Mouse (Mus musculus) gastrocnemius, postnatal 36 days (tissue): ENCODE data around the gene Ankrd39. TPM values are rescaled to one million over a fixed set of nuclear protein-coding genes. Genes with fewer than 3 reads are reported as not detected.

Source experiments
- DNase-seq, 2 experiments: peaks; one replicate each; pipeline ENCODE4 v3.0.0; 2022
- intact Hi-C: fragments of 180-260 bp; cut with DNase I; formaldehyde crosslinking; loops from one replicate; pipeline ENCODE4 v1.15.1; 2025
- total RNA-seq, 2 experiments: library from RNA; stranded (reverse); gene quantifications; 2 replicates each; pipeline ENCODE4 v1.2.3; 2021

Ankrd39 gene
- total RNA-seq, 2 experiments from 2014 or later, result 7.8 to 8.5 TPM

DNA sequence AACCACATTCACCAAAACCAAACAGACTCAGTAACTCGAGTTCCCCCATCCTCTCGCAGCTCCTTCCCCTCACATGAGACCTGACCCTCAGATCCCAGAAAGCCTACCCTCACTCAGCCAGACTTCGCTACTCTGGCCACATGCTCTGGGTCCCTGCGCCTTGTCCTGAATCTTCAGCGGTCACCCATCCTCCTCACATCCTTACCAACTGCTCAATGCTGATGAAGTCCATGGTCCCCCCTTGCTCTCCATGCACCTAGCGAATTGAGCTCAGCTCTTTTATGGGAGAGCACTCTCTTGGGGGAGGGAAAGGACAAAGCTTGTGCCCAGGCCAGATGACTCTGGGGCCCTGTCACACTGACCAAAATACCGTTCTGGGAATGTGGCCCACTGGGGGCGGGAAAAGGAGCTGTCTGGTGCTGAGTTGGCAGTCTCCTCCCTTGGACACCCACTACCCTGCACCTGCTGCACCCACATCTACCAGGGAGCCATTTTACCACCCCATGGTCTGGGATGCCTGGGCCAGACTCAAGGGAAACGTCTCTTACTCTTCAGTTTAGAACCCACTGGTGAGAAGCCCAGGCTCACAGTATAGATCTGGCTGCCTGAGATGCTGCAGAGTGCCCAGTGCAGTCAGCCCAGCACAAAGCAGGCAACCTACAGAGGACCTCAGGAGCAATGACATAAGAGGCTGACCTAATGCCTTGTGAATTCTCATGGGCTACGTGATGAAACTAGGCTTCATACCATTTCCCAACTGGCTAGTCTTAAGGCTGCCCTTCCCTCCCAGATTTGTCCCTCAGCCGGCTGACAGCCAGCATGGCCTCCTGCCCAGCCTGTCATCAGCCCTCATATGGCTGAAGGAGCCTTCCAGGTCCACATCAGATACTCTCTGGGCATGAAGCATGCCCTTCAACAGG, 11.5 kb downstream of the Ankrd39 start:
- intact Hi-C loops, result no loop called here
- DNase-seq, result peak; percentile 76 to 79

DNA sequence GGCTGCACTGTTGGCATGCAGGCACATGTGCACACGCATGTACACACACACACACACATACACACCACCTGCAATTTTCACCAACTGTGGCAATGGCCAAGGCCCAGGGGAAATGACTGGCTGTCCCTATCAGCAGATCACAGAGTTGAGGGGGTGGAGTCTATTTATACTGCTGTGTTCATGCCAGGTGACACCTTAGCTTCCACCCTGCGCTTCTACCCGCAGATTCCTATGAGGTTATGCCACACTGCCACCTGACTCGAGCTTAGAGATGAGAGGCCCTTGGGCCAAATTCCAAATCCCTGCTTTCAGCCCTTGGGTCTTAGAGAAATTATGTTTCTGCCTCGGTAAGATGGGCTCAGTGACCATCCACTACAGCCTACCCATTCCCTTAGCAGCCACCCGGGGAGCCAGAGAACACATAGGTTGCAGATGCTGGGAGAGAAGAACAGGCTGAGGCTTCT, 12.6 kb downstream of the Ankrd39 start:
- intact Hi-C loops, result no loop called here
- no peak for DNase-seq

DNA sequence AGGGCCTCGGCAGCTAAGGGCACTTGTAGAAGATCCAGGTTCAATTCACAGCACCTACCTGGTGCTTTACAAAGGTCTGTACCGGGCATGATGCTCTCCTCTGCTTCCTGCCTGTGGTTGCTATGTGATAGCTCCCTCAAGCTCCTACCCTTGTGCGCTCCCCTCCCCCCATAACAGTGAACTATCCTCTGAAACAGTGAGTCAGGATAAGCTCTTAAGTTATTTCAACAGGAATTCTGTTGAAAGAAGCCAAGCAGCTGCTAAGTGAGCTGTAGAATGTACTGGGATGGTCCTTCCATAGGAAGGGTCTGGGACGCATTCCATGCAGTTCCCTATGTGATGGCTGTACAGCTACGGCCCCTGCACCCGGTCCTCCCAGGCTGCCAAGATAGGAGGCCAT, 13.7 kb downstream of the Ankrd39 start:
- intact Hi-C loops, result no loop called here
- DNase-seq, result no peak

DNA sequence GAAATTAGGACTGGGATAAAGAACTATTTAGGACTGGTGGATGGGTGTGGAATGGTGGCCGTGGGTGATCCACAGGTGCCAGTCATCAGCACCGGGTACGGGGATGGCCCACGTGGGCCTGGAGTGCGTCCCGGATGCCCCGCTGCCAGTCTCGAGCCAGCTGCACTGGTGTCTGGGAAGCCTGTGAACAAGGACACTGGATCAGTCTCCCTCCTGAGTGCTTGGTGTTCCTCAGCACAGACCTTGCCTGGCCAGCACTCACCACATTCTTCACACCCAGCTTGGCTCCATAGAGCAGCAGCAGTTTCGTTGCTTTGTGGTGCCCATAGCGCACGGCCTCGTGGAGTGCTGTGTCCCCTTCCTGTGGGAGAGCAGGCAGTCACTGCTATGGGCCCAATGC, 15.8 kb downstream of the Ankrd39 start:
- intact Hi-C loops, result no loop called here
- no peak for DNase-seq

DNA sequence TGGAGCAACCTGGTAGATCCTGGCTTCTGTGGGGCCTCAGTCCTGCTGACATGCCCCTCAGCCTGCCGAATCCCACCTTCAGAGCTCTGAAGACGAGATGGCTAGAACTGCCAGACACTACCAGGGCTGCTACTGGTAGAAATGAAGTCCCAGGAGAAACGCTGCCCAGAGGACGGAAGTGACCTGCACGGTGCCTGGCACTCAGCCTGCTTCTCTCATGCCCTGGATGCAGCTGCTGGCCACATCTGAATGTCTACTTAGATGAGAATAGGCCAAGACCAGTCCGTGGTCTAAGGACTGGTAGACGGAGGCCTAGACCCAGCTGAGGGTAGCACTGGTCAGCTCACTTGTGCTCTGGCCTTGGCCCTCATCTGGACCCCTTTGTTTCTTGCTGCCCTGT, 16.3 kb downstream of the Ankrd39 start:
- intact Hi-C loops, result no loop called here
- DNase-seq, result no peak

DNA sequence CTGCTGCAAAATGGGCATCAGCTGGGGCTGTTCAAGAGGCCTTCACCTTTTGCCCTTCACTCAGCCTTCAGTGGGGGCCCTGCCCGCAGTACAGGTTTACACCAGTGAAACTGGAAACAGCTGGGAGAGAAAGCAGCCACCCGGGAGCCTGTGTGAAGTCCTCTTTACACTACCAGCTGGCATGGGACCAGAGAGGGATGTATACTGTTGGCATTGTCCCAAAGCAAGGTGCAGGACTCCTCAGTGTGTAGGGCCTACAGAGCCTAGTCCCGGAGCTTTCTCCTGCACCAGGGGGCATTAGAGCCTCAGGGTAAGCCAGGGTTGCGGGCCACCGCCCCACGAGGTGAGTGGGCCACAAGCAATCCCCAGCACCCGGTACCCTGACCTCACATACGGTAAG, 16.8 kb downstream of the Ankrd39 start:
- intact Hi-C loops, result no loop called here
- DNase-seq, result no peak

DNA sequence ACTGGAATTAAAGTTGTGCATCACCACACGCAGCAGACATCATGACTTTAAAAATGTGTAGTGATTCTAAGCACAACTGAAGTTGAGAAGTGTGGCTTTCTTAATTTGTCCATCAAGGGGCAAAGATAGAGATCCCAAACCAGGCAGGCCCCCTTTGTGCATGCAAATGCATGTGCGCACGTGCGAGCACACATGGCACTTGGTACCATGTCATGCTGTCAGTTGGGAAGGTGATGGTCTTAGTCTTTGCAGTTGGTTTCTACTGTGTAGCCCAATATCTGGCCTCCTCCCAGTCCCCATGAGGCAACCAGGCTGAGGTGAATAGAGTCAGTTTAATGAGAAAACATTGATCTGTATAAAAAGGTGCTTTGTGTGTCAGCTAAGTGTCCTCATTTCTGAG, 17.4 kb downstream of the Ankrd39 start:
- intact Hi-C loops, result no loop called here
- no peak for DNase-seq

DNA sequence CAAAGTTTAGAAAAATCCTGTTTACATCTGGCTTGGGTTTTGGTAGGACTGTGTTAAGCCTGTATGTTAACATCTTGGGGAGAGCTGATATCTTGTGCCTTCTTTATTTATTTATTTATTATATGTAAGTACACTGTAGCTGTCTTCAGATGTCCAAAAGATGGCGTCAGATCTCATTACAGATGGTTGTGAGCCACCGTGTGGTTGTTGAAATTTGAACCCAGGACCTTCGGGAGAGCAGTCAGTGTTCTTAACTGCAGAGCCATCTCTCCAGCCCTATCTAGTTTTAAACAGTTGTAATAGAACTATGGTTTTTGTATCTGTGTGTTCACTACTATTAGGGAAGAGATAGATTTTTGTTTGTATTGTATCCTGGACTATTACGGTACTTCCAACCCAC, 18.0 kb downstream of the Ankrd39 start:
- intact Hi-C loops, result no loop called here
- no peak for DNase-seq

DNA sequence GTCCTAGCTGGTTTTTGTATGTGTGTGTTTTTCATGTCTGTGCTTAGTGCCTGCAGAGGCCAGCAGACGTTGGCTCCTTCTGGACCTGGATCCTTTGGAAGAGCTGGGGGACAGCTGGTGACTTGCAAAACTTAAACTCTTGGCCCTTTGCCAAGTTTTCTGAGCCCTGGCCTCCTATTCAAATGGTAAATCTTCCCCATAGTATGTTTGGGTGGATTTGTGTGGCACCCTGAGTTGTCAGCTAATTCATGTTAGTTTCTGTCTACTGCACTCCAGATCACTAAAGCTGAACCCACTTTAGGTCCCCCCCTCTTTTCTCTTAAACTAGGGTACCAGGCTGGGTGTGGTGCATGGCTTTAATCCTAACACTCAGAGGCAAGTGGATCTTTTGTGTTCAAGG, 18.9 kb downstream of the Ankrd39 start:
- no peak for DNase-seq
- intact Hi-C loops, result no loop called here

DNA sequence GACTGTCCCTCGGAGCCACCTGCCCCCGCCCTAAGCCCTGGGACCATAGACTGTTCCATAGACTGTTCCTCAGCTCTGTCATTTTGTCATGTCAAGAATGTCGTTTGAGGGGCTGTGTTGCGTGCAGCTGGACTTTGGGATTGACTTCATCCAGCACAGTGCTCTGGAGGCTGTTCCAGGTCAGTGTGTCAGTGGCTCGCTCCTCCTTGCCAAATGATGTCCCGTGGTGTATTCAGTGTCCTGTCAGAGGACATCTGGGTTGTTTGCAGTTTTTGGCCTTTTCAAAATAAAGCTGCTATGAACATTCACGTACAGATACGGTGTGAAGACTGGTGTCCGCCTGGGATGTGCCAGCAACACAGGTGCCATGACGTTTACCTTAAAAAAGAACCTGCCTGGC, 20.3 kb downstream of the Ankrd39 start:
- intact Hi-C loops, result no loop called here
- peak in 1 of 2 experiments; percentile 13 for DNase-seq

DNA sequence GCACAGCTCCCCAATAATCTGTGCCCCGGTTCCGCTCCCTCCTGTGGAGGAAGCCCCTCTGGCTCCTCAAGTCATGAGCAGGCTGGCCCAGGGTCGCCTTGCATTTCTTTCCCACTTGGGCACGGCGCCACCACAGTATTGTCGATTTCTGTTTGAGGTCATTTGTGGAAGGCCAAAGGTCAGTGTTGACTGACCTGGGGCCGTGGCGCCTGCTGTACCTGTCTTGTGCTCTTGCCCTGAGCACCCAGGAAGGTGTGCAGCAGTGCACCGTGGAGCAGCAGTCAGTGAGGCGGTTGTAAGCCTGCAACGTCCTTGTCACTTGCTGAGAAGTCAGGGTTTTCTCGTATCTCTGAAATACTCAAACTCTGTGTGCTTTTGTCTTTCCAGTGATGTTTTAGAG, 21.5 kb downstream of the Ankrd39 start:
- DNase-seq, result no peak
- intact Hi-C loops, result no loop called here

DNA sequence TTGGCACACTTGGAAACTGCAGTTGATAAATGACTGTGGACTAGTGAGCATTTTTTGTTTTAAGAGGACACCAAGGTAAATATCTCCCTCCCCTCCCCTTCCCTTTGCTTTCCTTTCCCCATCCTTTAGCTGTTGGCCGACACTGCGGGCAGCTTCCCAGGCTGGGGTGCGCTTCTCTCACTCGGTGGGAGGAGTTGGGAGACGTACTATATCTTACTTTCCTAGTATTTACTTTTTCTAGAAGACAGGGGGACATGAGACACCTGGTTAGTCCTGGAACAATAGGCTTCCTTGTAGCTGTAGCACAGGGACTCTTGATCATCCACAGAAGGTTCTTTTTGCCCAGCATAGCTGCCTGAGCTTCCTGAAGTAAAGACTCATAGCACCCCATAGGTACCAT, 23.2 kb downstream of the Ankrd39 start:
- intact Hi-C loops, result no loop called here
- no peak for DNase-seq

DNA sequence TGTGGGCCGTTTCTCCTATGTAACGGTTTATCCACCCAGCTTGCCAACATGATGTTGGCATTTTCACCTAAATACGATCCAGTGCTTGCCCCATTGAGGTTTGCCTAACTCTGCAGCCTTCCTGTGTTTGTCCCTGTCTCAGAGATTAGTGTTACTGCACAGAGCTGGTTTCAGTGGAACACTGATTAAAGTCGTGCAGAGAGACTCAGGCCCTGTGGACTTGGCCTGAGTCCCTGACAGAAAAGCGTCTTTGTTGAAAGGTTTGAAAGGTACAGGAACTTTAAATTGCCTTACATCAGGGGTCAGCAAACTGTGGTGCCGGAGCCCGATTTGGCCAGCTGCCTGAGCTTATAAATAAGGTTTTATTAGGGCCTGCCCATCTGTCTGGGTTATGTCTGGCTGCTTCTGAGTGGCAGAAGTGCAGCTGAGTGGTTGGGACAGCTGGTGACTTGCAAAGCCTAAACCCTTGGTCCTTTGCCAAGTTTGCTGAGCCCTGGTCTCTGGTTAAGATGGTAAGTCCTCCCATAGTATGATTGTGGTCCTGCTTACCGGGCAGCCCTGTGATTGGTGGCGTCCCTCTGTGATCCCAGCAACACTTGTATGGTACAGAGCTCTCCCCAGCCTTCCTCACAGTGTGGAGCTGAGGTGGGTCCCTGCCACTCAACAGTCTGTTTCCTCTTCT, 23.8 kb downstream of the Ankrd39 start:
- no peak for DNase-seq
- intact Hi-C loops, result no loop called here

DNA sequence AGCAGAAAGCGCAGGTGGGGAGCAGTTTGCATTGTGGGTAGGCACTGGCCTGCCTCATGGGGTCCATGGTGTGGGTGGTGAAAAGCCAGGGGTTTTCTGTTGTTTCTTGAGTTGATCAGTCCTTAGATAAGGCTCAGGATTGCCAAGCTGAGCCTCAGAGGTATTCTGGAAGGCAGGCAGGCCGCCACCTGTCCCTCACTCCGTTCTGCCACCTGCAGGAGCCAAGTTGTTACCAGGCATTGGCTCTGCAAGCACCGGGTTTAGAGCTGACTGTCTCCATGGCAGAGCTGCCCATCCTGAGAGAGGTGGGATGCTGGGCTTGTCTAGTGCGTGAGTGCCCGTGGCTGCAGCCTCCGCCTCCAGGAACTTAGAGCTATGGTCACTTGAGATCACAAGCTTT, 25.0 kb downstream of the Ankrd39 start:
- intact Hi-C loops, result no loop called here
- no peak for DNase-seq

DNA sequence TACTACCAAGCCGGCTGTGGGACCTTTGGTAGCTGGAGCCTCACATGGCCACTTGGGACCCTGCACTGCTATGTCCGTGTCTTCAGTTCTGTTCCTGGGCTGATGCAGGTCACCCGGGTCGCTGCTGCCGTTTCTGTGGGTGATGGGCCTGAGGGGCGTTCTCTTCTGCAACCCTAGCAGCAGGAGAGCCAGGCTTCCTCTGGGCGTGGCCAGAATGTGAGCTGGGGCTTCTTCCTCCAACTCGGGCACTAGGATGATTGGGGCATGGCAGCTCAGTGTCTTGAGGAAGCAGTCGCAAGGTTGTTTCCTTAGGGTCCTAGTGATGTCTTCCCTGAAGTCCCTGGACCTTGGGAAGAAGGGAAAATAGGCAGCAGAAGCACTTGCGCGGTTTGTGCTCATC, 27.6 kb downstream of the Ankrd39 start:
- DNase-seq, result no peak
- intact Hi-C loops, result no loop called here

DNA sequence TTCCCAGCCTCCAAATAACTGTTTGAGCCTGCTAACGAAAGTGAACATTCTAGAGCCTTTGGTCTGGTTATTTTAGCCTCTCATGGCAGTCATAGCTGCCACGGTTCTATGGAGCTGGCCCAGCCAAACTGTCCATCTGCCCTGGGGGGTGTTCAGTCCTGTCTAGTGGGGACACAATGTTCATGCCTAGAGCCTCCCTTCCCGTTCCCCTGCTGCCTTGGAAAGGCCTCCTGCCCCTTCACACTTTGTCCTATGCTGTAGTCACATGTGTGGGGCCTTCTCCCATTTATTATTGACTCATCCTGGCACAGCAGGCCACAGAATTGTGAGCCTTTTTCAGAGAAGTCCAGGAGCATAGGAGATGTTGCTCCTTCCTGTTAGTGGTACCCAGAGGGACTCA, 29.0 kb downstream of the Ankrd39 start:
- intact Hi-C loops, result no loop called here
- DNase-seq, result no peak

DNA sequence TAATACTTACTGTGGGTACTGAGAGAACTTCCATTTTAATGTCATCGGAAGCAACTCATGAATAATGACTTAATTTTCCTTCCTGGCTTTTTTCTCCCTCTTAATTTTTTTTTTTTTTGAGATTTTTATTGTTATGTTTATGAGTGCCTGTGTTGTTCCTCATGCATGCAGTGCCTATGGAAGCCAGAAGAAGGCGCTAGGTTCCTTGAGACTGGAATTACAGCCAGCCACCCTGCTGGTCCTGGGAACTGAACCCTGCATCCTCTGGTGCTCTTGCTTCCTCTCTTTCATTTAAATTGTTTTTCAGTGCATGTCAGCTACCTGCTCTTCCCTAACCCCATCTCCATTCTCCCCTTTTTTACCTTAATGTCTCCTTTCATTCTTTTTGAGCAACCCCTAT, 33.5 kb downstream of the Ankrd39 start:
- intact Hi-C loops, result no loop called here
- no peak for DNase-seq

DNA sequence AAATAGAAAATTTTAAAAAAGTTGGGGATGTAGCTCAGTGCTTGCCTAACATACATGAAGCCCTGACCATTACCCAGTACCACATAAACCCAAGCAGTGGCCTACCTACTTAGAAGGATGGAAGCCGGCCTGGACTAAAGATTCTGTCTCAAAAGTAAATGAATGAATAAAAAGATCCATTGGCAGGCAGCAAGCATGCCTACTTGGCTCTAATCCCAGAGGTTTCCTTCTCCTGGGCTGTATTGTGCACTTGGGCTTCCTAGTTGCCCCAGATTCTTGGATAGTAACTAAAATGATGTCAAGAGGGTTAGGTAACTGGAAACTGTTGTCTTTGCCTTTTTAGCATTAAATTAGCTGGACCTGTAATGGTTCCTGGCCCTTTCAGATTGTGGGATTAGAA, 33.9 kb downstream of the Ankrd39 start:
- DNase-seq, result no peak
- intact Hi-C loops, result no loop called here

DNA sequence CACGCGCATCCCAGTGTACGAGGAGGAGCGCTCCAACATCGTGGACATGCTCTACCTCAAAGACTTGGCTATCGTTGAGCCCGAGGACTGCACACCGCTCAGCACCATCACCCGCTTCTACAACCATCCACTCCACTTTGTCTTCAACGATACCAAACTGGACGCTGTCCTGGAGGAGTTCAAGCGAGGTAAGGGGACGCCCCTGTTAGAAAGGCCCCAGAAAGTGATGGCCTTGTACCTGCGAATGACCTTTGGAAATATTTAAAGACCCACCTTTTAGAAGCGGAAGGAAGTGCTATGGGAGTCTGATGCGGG, 34.3 kb downstream of the Ankrd39 start:
- DNase-seq, result no peak
- intact Hi-C loops, result no loop called here

DNA sequence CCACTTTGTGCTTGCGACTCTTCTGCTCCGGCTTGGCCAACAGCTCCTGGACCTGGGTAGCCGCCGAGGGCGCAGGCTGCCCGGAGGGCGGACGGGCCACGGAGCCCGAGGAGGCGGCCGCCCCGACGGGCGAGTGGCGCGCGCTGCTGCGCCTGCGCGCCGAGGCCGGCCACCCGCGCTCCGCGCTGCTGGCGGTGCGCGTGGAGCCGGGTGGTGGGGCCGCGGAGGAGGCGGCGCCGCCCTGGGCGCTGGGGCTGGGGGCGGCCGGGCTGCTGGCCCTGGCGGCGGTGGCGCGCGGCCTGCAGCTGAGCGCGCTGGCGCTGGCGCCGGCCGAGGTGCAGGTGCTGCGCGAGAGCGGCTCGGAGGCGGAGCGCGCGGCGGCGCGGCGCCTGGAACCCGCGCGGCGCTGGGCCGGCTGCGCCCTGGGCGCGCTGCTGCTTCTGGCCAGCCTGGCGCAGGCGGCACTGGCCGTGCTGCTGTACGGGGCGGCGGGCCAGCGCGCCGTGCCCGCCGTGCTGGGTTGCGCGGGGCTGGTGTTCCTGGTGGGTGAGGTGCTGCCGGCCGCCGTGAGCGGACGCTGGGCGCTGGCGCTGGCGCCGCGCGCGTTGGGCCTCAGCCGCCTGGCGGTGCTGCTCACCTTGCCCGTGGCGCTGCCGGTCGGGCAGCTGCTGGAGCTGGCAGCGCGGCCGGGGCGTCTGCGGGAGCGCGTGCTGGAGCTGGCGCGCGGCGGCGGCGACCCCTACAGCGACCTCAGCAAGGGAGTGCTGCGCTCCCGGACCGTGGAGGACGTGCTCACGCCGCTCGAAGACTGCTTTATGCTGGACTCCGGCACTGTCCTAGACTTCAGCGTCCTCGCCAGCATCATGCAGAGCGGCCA, 34.9 kb downstream of the Ankrd39 start:
- peak; percentile 46 to 51 for DNase-seq
- intact Hi-C loops, result no loop called here
